Mouse (Mus musculus) stomach, embryonic 15.5 days (tissue): Measurements from ENCODE around the gene Asb4. TPM values are rescaled to one million over a fixed set of nuclear protein-coding genes. Genes with fewer than 3 reads are reported as not detected.

Experiments
- ATAC-seq: fragments of 200-750 bp; cut with Nextera tagmentation; 2 replicates; pipeline ENCODE4 v1.8.0; 2017; ENCODE audit warnings: low read depth, moderate number of reproducible peaks, moderate TSS enrichment; ENCODE audit not compliant: insufficient read depth, low FRiP score
- H3K27ac ChIP-seq: fragments of 300-500 bp; sonication (generic); 2 replicates; pipeline ENCODE4 v1.5.1; 2015; ENCODE audit warnings: mild to moderate bottlenecking, inconsistent platforms
- H3K27me3 ChIP-seq: fragments of 300-500 bp; sonication (generic); replicated peaks from 2 replicates; pipeline ENCODE4 v1.6.1; 2015; ENCODE audit warnings: inconsistent platforms
- H3K36me3 ChIP-seq: fragments of 300-500 bp; sonication (generic); 2 replicates; pipeline ENCODE4 v1.6.1; 2015; ENCODE audit warnings: inconsistent platforms
- H3K4me1 ChIP-seq: fragments of 300-500 bp; sonication (generic); 2 replicates; pipeline ENCODE4 v1.6.1; 2015; ENCODE audit warnings: inconsistent platforms
- H3K4me2 ChIP-seq: fragments of 300-500 bp; sonication (generic); 2 replicates; pipeline ENCODE4 v1.6.1; 2015; ENCODE audit warnings: mild to moderate bottlenecking, inconsistent platforms
- H3K4me3 ChIP-seq: fragments of 300-500 bp; sonication (generic); replicated peaks from 2 replicates; pipeline ENCODE4 v1.5.1; 2015; ENCODE audit warnings: inconsistent platforms
- H3K9ac ChIP-seq: fragments of 300-500 bp; sonication (generic); 2 replicates; pipeline ENCODE4 v1.6.1; 2015; ENCODE audit warnings: inconsistent platforms
- H3K9me3 ChIP-seq: fragments of 300-500 bp; sonication (generic); 2 replicates; pipeline ENCODE4 v1.6.1; 2016; ENCODE audit warnings: inconsistent platforms
- WGBS: fragments of 180-500 bp; shearing (Covaris S2); methylation state at CpG from one replicate; pipeline ENCODE4 v1.1.7; 2015; 5-methylcytosine and 5-hydroxymethylcytosine counted together
- polyA plus RNA-seq: library from polyadenylated mRNA; unstranded; fragments of >200 nt; fragmentation: Nextera tagmentation; extraction: Ambion mirVana; gene quantifications from 2 replicates; pipeline ENCODE4 v1.2.1, GENCODE M21; 2015

Asb4 gene
- polyA plus RNA-seq, 1 experiment from 2014 or later = 12.4 TPM

GRCm38 (mm10) chr6:5429562-5429961 lies 46.4 kb downstream of the Asb4 start:
- Histone ChIP-seq H3K4me2 (no peak overlapping the region), H3K27me3 (no peaks in the 10 kb centered on the region), H3K9ac (no peak overlapping the region), H3K27ac (no peak overlapping the region), H3K36me3 (no peaks in the 10 kb centered on the region), H3K9me3 (no peaks in the 10 kb centered on the region), H3K4me3 (no peak overlapping the region), H3K4me1 (no peaks in the 10 kb centered on the region)
- no peak for ATAC-seq
- WGBS = 90% methylated on average over 4 of the region's 4 CpGs

- no peak overlapping the region for H3K27ac ChIP-seq
- no peaks in the 10 kb centered on the region for H3K27me3 ChIP-seq
- H3K4me3 ChIP-seq = no peak overlapping the region
- H3K36me3 ChIP-seq = no peaks in the 10 kb centered on the region
- no peak for ATAC-seq
- no peak overlapping the region for H3K9ac ChIP-seq
- H3K9me3 ChIP-seq = no peaks in the 10 kb centered on the region
- WGBS = 89% methylated on average over 4 of the region's 4 CpGs
- no peak overlapping the region for H3K4me2 ChIP-seq
- no peaks in the 10 kb centered on the region for H3K4me1 ChIP-seq
Observed at GRCm38 (mm10) chr6:5429982-5430550, 46.9 kb downstream of the Asb4 start.

GRCm38 (mm10) chr6:5433887-5434286 lies 50.7 kb downstream of the Asb4 start:
- no peaks in the 10 kb centered on the region for H3K9me3 ChIP-seq
- H3K27ac ChIP-seq = no peak overlapping the region
- no peaks in the 10 kb centered on the region for H3K36me3 ChIP-seq
- WGBS = 87% methylated on average over 2 of the region's 2 CpGs
- H3K4me1 ChIP-seq = no peaks in the 10 kb centered on the region
- no peak for ATAC-seq
- H3K9ac ChIP-seq = no peak overlapping the region
- no peaks in the 10 kb centered on the region for H3K27me3 ChIP-seq
- H3K4me2 ChIP-seq = no peak overlapping the region
- H3K4me3 ChIP-seq = no peak overlapping the region

- Histone ChIP-seq H3K36me3 (no peaks in the 10 kb centered on the region), H3K9me3 (no peaks in the 10 kb centered on the region), H3K27me3 (no peaks in the 10 kb centered on the region), H3K4me2 (no peak overlapping the region), H3K4me1 (0 out of 2 replicates have a peak, but pooled peaks cover 5% of the 10 kb centered on the region), H3K9ac (no peak overlapping the region), H3K4me3 (no peak overlapping the region), H3K27ac (no peak overlapping the region)
- WGBS = 44% methylated on average over 4 of the region's 4 CpGs
- ATAC-seq = no peak
Observed at GRCm38 (mm10) chr6:5437757-5438156, 54.6 kb downstream of the Asb4 start.

- Histone ChIP-seq H3K27ac (no peak overlapping the region), H3K4me1 (0 out of 2 replicates have a peak, but pooled peaks cover 5% of the 10 kb centered on the region), H3K9me3 (no peaks in the 10 kb centered on the region), H3K27me3 (no peaks in the 10 kb centered on the region), H3K4me3 (no peak overlapping the region), H3K9ac (no peak overlapping the region), H3K36me3 (no peaks in the 10 kb centered on the region), H3K4me2 (no peak overlapping the region)
- 79% methylated on average over 6 of the region's 6 CpGs for WGBS
- ATAC-seq = no peak
Observed at GRCm38 (mm10) chr6:5441221-5441620, 58.0 kb downstream of the Asb4 start.

- ATAC-seq = peak; percentile 90
- H3K27me3 ChIP-seq = no peaks in the 10 kb centered on the region
- no peak overlapping the region for H3K9ac ChIP-seq
- 0 out of 2 replicates have a peak, but pooled peaks cover 5% of the 10 kb centered on the region for H3K4me1 ChIP-seq
- H3K27ac ChIP-seq = peak overlapping the region; percentile 72; the same call in 1 of the 2 replicates
- no peaks in the 10 kb centered on the region for H3K9me3 ChIP-seq
- 9% methylated on average over 14 of the region's 14 CpGs for WGBS
- H3K4me2 ChIP-seq = peak overlapping the region; percentile 29
- H3K36me3 ChIP-seq = no peaks in the 10 kb centered on the region
- H3K4me3 ChIP-seq = no peak overlapping the region
Observed at GRCm38 (mm10) chr6:5442316-5443085, 59.3 kb downstream of the Asb4 start.

GRCm38 (mm10) chr6:5443104-5443863 lies 60.1 kb downstream of the Asb4 start:
- no peaks in the 10 kb centered on the region for H3K36me3 ChIP-seq
- WGBS = 18% methylated on average over 13 of the region's 13 CpGs
- no peaks in the 10 kb centered on the region for H3K9me3 ChIP-seq
- H3K27me3 ChIP-seq = no peaks in the 10 kb centered on the region
- H3K4me1 ChIP-seq = 0 out of 2 replicates have a peak, but pooled peaks cover 5% of the 10 kb centered on the region
- peak overlapping the region; percentile 29 for H3K4me2 ChIP-seq
- peak overlapping the region; percentile 72 for H3K27ac ChIP-seq
- H3K9ac ChIP-seq = no peak overlapping the region
- peak; percentile 45; the same call in 1 of the 2 replicates for ATAC-seq
- no peak overlapping the region for H3K4me3 ChIP-seq

GRCm38 (mm10) chr6:5444331-5444898 lies 61.2 kb downstream of the Asb4 start:
- Histone ChIP-seq H3K27ac (no peak overlapping the region), H3K36me3 (no peaks in the 10 kb centered on the region), H3K9ac (no peak overlapping the region), H3K27me3 (no peaks in the 10 kb centered on the region), H3K4me2 (no peak overlapping the region), H3K4me3 (no peak overlapping the region), H3K4me1 (0 out of 2 replicates have a peak, but pooled peaks cover 5% of the 10 kb centered on the region), H3K9me3 (no peaks in the 10 kb centered on the region)
- WGBS = 88% methylated on average over 5 of the region's 5 CpGs
- no peak for ATAC-seq

GRCm38 (mm10) chr6:5447013-5447412 lies 63.8 kb downstream of the Asb4 start:
- Histone ChIP-seq H3K27ac (no peak overlapping the region), H3K4me1 (0 out of 2 replicates have a peak, but pooled peaks cover 5% of the 10 kb centered on the region), H3K4me2 (no peak overlapping the region), H3K9me3 (no peaks in the 10 kb centered on the region), H3K27me3 (no peaks in the 10 kb centered on the region), H3K9ac (no peak overlapping the region), H3K4me3 (no peak overlapping the region), H3K36me3 (no peaks in the 10 kb centered on the region)
- no peak for ATAC-seq
- 80% methylated on average over 4 of the region's 4 CpGs for WGBS

- H3K4me3 ChIP-seq = no peak overlapping the region
- no peak overlapping the region for H3K27ac ChIP-seq
- WGBS = 64% methylated on average over 6 of the region's 6 CpGs
- no peak overlapping the region for H3K4me2 ChIP-seq
- H3K27me3 ChIP-seq = no peaks in the 10 kb centered on the region
- H3K36me3 ChIP-seq = no peaks in the 10 kb centered on the region
- H3K9ac ChIP-seq = no peak overlapping the region
- no peaks in the 10 kb centered on the region for H3K9me3 ChIP-seq
- ATAC-seq = no peak
- 0 out of 2 replicates have a peak, but pooled peaks cover 1% of the 10 kb centered on the region for H3K4me1 ChIP-seq
Observed at GRCm38 (mm10) chr6:5447546-5447945, 64.4 kb downstream of the Asb4 start.

GRCm38 (mm10) chr6:5448396-5448795 lies 65.2 kb downstream of the Asb4 start:
- H3K27me3 ChIP-seq = no peaks in the 10 kb centered on the region
- no peaks in the 10 kb centered on the region for H3K36me3 ChIP-seq
- H3K27ac ChIP-seq = no peak overlapping the region
- no peak overlapping the region for H3K4me3 ChIP-seq
- H3K4me1 ChIP-seq = no peaks in the 10 kb centered on the region
- no peak for ATAC-seq
- WGBS = 69% methylated on average over 4 of the region's 4 CpGs
- no peaks in the 10 kb centered on the region for H3K9me3 ChIP-seq
- no peak overlapping the region for H3K4me2 ChIP-seq
- H3K9ac ChIP-seq = no peak overlapping the region
